Mouse (Mus musculus): ENCODE results near the gene Mtfr2. TPM values are rescaled to one million over a fixed set of nuclear protein-coding genes. Genes with fewer than 3 reads are reported as not detected.

Mtfr2 gene
- polyA plus RNA-seq, 1 experiment: 0.20 TPM

- WGBS: 82% methylated on average over 9 of the region's 9 CpGs
- DNase-seq: no peak
- Histone ChIP-seq H3K4me3 (ENCODE audit: insufficient read depth, low read depth, low read length) (no peak overlapping the region), H3K27me3 (replicated peaks; ENCODE audit: control insufficient read depth, insufficient read depth, low read length) (no peaks in the 10 kb centered on the region; the same call in 1 of the 2 replicates), H3K36me3 (ENCODE audit: control insufficient read depth, insufficient read depth, low read length) (no peaks in the 10 kb centered on the region), H3K4me1 (ENCODE audit: control insufficient read depth, insufficient read depth, low read length) (no peaks in the 10 kb centered on the region), H3K27ac (ENCODE audit: insufficient read depth, low read depth, low read length) (no peak overlapping the region)
- no peak for TF ChIP-seq POLR2A (IDR thresholded peaks at IDR 0.05; ENCODE audit: low read depth, low read length)
Observed at GRCm38 (mm10) chr10:20379071-20379735, 31.6 kb downstream of the Mtfr2 start.

- Histone ChIP-seq H3K27me3 (replicated peaks; ENCODE audit: control insufficient read depth, insufficient read depth, low read length) (no peaks in the 10 kb centered on the region; the same call in 1 of the 2 replicates), H3K36me3 (ENCODE audit: control insufficient read depth, insufficient read depth, low read length) (no peaks in the 10 kb centered on the region), H3K27ac (ENCODE audit: insufficient read depth, low read depth, low read length) (no peak overlapping the region), H3K4me1 (ENCODE audit: control insufficient read depth, insufficient read depth, low read length) (no peaks in the 10 kb centered on the region), H3K4me3 (ENCODE audit: insufficient read depth, low read depth, low read length) (no peak overlapping the region)
- no peak for DNase-seq
- no peak for TF ChIP-seq CTCF (conservative IDR thresholded peaks at IDR 0.05; ENCODE audit: insufficient read depth, insufficient read length, low read depth, low read length)
- TF ChIP-seq POLR2A (IDR thresholded peaks at IDR 0.05; ENCODE audit: low read depth, low read length): no peak
- 85% methylated on average over 3 of the region's 3 CpGs for WGBS
Observed at GRCm38 (mm10) chr10:20380798-20381197, 33.2 kb downstream of the Mtfr2 start.

- no peak overlapping the region for H3K27ac ChIP-seq (ENCODE audit: insufficient read depth, low read depth, low read length)
- 79% methylated on average over 3 of the region's 3 CpGs for WGBS
- H3K4me3 ChIP-seq (ENCODE audit: insufficient read depth, low read depth, low read length): no peak overlapping the region
- no peak for DNase-seq
- no peaks in the 10 kb centered on the region for H3K4me1 ChIP-seq (ENCODE audit: control insufficient read depth, insufficient read depth, low read length)
- no peaks in the 10 kb centered on the region; the same call in 1 of the 2 replicates for H3K27me3 ChIP-seq (replicated peaks; ENCODE audit: control insufficient read depth, insufficient read depth, low read length)
- H3K36me3 ChIP-seq (ENCODE audit: control insufficient read depth, insufficient read depth, low read length): no peaks in the 10 kb centered on the region
- TF ChIP-seq CTCF (conservative IDR thresholded peaks at IDR 0.05; ENCODE audit: insufficient read depth, insufficient read length, low read depth, low read length) (no peak), POLR2A (IDR thresholded peaks at IDR 0.05; ENCODE audit: low read depth, low read length) (no peak)
Observed at GRCm38 (mm10) chr10:20381352-20381751, 33.8 kb downstream of the Mtfr2 start.

GRCm38 (mm10) chr10:20382807-20383419 lies 35.3 kb downstream of the Mtfr2 start:
- Histone ChIP-seq H3K36me3 (ENCODE audit: control insufficient read depth, insufficient read depth, low read length) (no peaks in the 10 kb centered on the region), H3K27ac (ENCODE audit: insufficient read depth, low read depth, low read length) (no peak overlapping the region), H3K27me3 (replicated peaks; ENCODE audit: control insufficient read depth, insufficient read depth, low read length) (no peaks in the 10 kb centered on the region; the same call in 1 of the 2 replicates), H3K4me1 (ENCODE audit: control insufficient read depth, insufficient read depth, low read length) (no peaks in the 10 kb centered on the region), H3K4me3 (ENCODE audit: insufficient read depth, low read depth, low read length) (no peak overlapping the region)
- no peak for DNase-seq
- WGBS: 80% methylated on average over 6 of the region's 6 CpGs
- TF ChIP-seq CTCF (conservative IDR thresholded peaks at IDR 0.05; ENCODE audit: insufficient read depth, insufficient read length, low read depth, low read length) (no peak), POLR2A (IDR thresholded peaks at IDR 0.05; ENCODE audit: low read depth, low read length) (no peak)

- no peak for TF ChIP-seq POLR2A (IDR thresholded peaks at IDR 0.05; ENCODE audit: low read depth, low read length)
- H3K4me1 ChIP-seq (ENCODE audit: control insufficient read depth, insufficient read depth, low read length): no peaks in the 10 kb centered on the region
- 77% methylated on average over 3 of the region's 3 CpGs for WGBS
- no peak for DNase-seq
- H3K36me3 ChIP-seq (ENCODE audit: control insufficient read depth, insufficient read depth, low read length): no peaks in the 10 kb centered on the region
- no peak overlapping the region for H3K27ac ChIP-seq (ENCODE audit: insufficient read depth, low read depth, low read length)
- no peak overlapping the region for H3K4me3 ChIP-seq (ENCODE audit: insufficient read depth, low read depth, low read length)
- H3K27me3 ChIP-seq (replicated peaks; ENCODE audit: control insufficient read depth, insufficient read depth, low read length): no peaks in the 10 kb centered on the region
Observed at GRCm38 (mm10) chr10:20390568-20390967, 43.0 kb downstream of the Mtfr2 start.

- Histone ChIP-seq H3K4me1 (ENCODE audit: control insufficient read depth, insufficient read depth, low read length) (no peaks in the 10 kb centered on the region), H3K4me3 (ENCODE audit: insufficient read depth, low read depth, low read length) (no peak overlapping the region), H3K36me3 (ENCODE audit: control insufficient read depth, insufficient read depth, low read length) (no peaks in the 10 kb centered on the region), H3K27ac (ENCODE audit: insufficient read depth, low read depth, low read length) (no peak overlapping the region), H3K27me3 (replicated peaks; ENCODE audit: control insufficient read depth, insufficient read depth, low read length) (no peaks in the 10 kb centered on the region)
- TF ChIP-seq POLR2A (IDR thresholded peaks at IDR 0.05; ENCODE audit: low read depth, low read length) (no peak), CTCF (conservative IDR thresholded peaks at IDR 0.05; ENCODE audit: insufficient read depth, insufficient read length, low read depth, low read length) (no peak)
- WGBS: 55% methylated on average over 5 of the region's 5 CpGs
- DNase-seq: no peak
Observed at GRCm38 (mm10) chr10:20394815-20395214, 47.2 kb downstream of the Mtfr2 start.

- TF ChIP-seq POLR2A (IDR thresholded peaks at IDR 0.05; ENCODE audit: low read depth, low read length) (no peak), CTCF (conservative IDR thresholded peaks at IDR 0.05; ENCODE audit: insufficient read depth, insufficient read length, low read depth, low read length) (no peak)
- no peak overlapping the region for H3K4me3 ChIP-seq (ENCODE audit: insufficient read depth, low read depth, low read length)
- no peaks in the 10 kb centered on the region for H3K4me1 ChIP-seq (ENCODE audit: control insufficient read depth, insufficient read depth, low read length)
- no peak for DNase-seq
- H3K36me3 ChIP-seq (ENCODE audit: control insufficient read depth, insufficient read depth, low read length): no peaks in the 10 kb centered on the region
- no peaks in the 10 kb centered on the region for H3K27me3 ChIP-seq (replicated peaks; ENCODE audit: control insufficient read depth, insufficient read depth, low read length)
- 97% methylated on average over 3 of the region's 3 CpGs for WGBS
- no peak overlapping the region for H3K27ac ChIP-seq (ENCODE audit: insufficient read depth, low read depth, low read length)
Observed at GRCm38 (mm10) chr10:20395778-20396177, 48.2 kb downstream of the Mtfr2 start.

Measured in kidney, adult 2 months (tissue).